Mouse (Mus musculus): ENCODE data around the gene Dmkn.

DNA sequence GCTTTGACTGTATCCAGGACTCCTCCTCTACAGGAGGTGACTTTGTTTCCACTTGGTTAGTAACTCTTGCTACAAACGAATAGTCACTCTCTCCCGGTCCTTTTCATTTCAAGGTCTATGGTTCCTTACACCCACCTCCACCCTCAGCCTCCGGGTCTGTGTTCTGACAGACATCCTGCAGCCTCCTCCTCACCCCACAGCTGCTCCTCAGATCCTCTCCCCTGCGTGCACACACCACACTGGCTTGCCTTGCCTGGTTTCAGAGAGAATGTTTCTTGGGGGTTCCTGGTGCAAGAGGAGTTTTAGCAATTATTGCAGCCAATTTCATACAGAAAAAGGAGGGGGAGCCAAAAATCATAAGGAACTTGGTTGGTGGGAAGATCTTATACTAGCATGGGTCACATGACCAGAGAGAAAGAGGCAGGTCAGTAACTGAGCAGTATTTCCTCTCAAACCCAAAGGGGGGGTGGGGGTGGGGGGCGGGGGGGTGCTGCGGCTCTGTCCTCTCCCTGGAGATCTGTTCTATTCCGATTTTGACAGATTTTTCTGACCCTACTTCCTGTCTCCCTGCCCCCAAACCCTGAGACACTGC lies 57.4 kb downstream of the Dmkn start:
- no peak for TF ChIP-seq CTCF (IDR thresholded peaks at IDR 0.05; ENCODE audit: low read depth, low read length)
- no peak for TF ChIP-seq POLR2A (IDR thresholded peaks at IDR 0.05; ENCODE audit: insufficient read depth, low read length)

Data from ES-Bruce4 (cell line).